Mouse (Mus musculus): ENCODE data around the gene Olfr49.

Olfr49 gene

DNA sequence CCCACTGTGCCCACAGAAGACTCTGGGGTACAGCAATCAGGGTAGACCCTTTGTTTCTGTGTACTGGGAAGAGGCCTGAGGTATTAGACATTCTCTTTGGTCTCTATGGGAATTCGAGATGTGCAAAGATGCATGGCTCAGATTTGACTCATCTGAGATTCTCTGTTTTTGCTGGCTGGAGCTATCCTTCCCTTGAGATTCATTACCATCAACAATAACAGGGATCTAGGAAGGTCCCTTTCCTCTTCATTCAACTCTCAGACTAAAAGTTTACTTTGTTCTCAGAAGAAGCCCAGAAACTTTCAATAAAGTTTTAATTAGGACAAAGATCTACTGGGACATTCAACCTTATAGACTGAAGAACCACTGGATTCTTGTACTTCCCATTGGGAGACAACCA, at the start of gene Olfr49:
Gene Olfr49 (minus strand): TSS at position 101 of the 400 bp plus-strand sequence.
- no peak for DNase-seq (ENCODE audit: low read depth, low spot score)

GRCm38 (mm10) chr14:54333452-54334189, 48.9 kb upstream of the Olfr49 start:
- no peak for DNase-seq (ENCODE audit: low read depth, low spot score)

DNA sequence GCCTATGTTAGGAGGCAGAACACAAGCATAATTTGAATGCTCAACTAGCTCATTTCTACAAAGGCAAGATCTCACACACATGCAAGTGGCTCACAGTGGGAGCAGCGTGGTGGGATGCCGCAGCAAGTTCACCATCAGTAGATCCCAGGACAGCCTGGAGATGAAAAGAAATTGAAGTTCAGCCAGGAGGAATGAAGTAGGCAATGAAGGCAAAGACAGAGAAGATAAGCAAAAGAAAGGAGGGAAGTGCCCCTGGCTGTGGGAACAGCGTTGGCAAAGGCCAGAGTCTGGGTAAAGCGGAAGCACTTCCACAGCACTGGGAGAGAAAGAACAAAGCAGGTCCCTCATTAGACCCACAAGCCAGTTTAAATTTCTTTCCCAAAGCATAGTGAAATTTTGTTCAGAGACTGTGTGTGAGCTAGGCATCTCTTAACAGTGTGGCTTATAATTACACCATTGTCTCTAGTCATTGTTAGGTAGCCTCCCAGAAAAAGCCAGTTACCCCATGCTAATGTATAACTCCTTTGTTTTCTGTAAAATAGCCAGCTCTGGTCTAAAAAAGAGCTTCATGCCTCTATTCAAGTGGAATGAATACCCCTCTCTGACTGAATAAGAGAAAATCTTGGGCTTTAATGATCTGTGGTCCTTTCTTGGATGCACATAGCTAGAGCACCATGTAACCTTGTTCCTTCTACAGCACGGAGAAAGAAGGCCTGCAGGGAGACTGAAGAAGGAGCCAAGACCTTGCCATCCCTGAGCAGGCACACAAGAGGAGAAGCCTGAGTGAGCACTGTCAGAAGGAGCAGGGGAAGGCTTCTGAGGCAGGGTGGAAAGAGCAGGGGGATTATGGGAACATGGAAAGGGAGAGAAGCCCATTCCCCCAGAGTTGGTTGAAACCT, 47.7 kb upstream of the Olfr49 start:
- DNase-seq (ENCODE audit: low read depth, low spot score), result no peak

- no peak for DNase-seq (ENCODE audit: low read depth, low spot score)
Measured at GRCm38 (mm10) chr14:54331178-54331577, 46.4 kb upstream of the Olfr49 start.

DNA sequence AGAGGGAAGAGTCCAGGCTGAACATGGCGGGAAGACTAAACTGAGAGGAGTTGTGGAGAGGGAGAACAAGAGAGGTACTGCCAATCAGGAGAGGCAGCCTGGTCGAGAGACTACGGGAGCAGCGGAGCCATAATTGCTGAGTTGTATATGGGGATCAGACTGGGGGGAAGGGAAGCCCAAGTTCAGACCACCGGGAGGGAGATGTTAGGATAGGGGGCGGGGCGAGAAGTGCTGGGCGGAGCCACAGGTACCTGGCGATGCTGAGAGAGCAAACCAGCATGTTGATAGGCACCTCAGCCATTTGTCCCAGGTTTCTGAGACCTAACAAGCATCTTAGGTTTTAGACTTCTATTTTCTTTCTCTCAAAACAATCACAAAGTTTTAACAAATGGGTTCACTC, 44.5 kb upstream of the Olfr49 start:
- DNase-seq (ENCODE audit: low read depth, low spot score), result peak; percentile 8

- DNase-seq (ENCODE audit: low read depth, low spot score), result peak; percentile 20
Measured at GRCm38 (mm10) chr14:54328548-54328947, 43.8 kb upstream of the Olfr49 start.

GRCm38 (mm10) chr14:54324486-54324885, 39.7 kb upstream of the Olfr49 start:
- DNase-seq (ENCODE audit: low read depth, low spot score), result no peak

DNA sequence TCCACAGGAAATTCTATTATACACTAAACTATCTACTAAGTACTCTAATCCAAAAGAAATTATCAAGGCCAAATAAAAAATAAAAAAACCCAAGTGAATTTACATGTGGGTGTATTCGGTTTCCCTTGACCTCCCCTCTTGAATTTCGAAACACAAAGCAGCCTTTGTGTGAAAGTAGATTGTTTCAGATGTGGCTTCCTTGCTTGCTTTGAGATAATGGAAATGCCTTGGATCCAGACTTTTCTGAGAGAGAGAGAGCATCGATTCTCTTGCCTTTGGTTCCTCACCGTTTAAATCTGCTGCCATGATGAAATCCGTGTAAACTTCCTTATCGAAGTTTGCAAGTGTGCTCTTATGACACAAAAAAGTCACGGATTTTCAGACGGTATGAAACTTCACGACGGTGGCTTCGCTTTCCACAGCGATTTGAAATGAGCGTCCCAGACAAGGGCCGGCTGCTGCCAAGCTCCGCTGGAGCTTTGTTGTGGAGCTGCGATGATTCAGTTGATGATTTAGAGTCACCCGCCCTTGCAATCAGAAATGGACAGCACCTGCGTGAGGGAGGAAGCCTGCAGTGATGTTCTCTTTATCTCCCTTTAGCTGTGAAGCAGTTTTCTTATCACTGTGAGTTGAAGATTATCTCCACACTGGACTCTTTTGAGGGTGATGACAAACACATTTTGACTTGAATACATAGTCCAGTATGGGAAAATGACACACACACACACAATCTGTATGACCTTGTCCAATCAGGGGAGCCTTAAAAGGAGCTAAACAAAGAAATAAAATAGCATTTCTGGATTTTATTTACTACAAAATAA, 37.0 kb upstream of the Olfr49 start:
- DNase-seq (ENCODE audit: low read depth, low spot score), result no peak

- no peak for DNase-seq (ENCODE audit: low read depth, low spot score)
Measured at GRCm38 (mm10) chr14:54311763-54312162, 27.0 kb upstream of the Olfr49 start.

DNA sequence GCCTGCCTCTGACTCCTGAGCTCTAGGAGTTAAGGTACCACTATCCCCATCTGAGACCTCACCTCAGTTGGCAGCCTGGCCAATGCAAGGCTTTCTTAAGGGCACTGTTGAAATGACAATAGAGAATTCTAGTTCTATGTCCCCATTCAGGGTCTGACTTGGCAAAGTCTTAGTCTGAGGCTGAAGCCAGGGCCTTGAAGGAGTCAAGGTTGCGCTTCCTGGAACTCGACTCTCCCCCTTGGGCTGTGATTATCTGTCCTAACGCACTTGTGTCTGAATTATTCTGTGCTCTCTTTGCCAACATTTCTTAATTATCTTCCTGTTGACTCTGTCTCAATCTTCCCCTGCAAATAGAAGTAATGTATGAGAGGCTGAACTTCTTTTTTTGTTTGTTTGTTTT, 15.9 kb upstream of the Olfr49 start:
- no peak for DNase-seq (ENCODE audit: low read depth, low spot score)

- DNase-seq (ENCODE audit: low read depth, low spot score), result no peak
Measured at GRCm38 (mm10) chr14:54300136-54300535, 15.4 kb upstream of the Olfr49 start.

GRCm38 (mm10) chr14:54276446-54276845, 8.3 kb downstream of the Olfr49 start:
- DNase-seq (ENCODE audit: low read depth, low spot score), result no peak

- no peak for DNase-seq (ENCODE audit: low read depth, low spot score)
Measured at GRCm38 (mm10) chr14:54272696-54273095, 12.0 kb downstream of the Olfr49 start.

DNA sequence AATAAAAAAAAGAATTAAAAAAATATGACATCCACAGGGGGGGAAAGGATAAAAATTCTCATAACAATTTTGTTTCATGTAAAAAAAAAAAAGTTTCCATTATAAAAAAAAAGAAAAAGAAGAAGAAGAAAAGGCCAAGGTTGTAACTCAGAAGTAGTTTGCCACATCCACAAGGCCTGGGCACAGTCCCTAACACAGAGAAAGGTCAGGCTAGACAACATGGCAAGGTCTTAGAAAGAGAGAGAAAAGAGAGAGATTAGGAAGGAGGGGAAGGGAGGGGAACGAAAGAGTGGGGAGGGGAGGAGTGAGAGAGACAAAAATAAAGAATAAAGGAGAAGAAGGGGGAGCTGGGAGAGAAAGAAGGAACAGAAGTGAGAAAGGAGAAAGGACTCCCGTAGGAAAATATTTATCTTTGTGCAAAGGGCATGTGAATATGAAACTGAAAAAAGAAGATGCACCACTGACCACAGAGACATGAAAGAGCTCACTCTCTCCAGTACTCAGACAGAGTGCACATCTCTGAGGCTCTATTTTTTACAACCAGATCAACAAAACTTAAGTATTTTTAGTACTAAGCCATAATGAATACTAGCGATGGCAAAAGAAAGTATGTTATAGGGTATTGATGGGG, 12.6 kb downstream of the Olfr49 start:
- DNase-seq (ENCODE audit: low read depth, low spot score), result no peak

- DNase-seq (ENCODE audit: low read depth, low spot score), result no peak
Measured at GRCm38 (mm10) chr14:54270413-54270812, 14.3 kb downstream of the Olfr49 start.

GRCm38 (mm10) chr14:54269566-54269965, 15.2 kb downstream of the Olfr49 start:
- no peak for DNase-seq (ENCODE audit: low read depth, low spot score)

- DNase-seq (ENCODE audit: low read depth, low spot score), result no peak
Measured at GRCm38 (mm10) chr14:54267966-54268365, 16.8 kb downstream of the Olfr49 start.

DNA sequence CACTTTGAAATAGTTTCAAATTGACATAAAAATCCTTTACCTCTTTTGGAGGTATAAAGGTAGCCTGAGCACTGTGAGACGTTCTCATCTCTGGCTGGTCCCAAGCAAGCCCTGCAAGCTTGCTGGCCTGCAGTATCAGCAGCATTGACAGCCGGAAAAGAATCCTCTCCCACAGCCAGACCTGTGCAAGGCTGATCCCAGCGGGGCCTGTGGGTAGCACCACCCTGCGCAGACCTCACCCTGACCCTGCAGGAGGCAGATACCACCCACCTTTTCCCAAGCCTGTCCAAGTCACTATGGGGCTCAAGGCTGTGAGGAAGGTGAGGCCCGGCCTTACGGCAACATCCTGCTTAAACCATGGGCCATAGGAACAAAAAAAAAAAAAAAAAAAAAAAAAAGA, 18.8 kb downstream of the Olfr49 start:
- no peak for DNase-seq (ENCODE audit: low read depth, low spot score)

DNA sequence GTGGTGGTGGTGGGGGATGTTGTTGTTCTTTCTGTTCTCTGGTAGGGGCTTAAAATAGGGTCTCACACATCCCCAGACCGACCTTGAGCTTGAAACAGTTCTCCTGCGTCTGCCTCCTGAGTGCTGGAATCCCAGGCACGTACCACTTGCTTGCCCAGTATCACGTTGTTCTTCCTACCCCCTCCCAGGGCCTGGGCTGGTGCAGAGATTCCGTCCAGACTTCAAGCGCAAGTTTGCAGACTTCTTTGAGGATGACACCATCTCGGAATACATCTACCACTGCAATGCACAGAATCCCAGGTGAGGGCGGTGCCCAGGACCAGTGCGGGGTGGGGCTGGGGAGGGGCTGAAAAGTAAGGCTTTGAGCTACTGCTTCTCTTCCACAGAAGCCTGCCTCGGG, 19.6 kb downstream of the Olfr49 start:
- DNase-seq (ENCODE audit: low read depth, low spot score), result no peak

GRCm38 (mm10) chr14:54264231-54264630, 20.5 kb downstream of the Olfr49 start:
- DNase-seq (ENCODE audit: low read depth, low spot score), result no peak

DNA sequence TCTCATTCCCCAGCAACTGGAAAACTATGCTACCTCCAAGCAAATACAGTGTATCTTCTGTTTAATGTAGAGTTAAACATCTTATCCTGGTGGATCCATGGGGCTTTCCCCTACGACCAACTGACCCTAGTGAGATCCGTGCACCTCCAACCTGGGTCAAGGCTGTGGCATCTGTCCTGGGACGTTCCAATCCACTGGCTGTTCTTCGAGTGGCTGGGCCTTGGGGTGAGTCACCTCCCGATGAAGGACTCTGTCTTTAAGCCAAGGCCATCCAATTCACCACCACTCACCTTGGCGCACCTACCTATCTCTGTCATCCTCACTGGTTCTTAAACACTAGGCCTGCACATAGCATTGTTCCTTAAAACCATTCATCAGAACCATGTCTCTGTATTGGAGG, 21.6 kb downstream of the Olfr49 start:
- no peak for DNase-seq (ENCODE audit: low read depth, low spot score)
